Mouse (Mus musculus): Measurements from ENCODE around the gene Plscr1.

The Plscr1 gene

DNA sequence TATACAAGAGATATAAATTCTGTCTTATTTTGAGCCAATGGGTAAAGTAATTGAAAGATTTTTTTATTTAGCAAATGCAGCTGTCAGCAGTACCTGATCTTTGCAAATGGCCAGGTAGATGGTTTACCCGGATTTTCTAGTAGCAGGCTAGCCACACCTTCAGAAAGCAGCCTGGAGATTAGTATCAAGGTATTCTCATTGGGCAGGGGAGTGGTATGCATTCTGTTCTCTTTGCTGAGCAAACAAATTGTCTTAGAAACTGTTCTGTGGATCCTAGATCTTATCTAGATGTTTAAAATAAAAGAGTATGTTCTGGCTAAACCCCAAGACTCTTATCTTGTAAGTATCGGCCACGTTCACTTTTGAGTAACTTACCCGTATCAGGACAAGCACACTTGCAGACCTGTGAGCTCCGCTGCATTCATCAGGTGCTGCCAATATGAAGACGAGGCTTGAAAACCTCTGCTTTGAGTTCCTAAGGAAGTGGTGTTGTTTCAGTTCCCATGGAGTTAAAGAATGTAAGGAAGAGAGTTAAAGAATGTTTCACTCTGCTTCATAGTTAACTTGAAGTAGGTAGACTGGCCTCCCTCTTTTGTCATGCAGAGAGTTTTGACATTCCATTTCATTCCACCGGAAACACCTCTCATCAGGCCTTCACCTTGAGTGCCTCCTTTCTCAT is 11.1 kb downstream of the Plscr1 start:
- no peak for DNase-seq

DNA sequence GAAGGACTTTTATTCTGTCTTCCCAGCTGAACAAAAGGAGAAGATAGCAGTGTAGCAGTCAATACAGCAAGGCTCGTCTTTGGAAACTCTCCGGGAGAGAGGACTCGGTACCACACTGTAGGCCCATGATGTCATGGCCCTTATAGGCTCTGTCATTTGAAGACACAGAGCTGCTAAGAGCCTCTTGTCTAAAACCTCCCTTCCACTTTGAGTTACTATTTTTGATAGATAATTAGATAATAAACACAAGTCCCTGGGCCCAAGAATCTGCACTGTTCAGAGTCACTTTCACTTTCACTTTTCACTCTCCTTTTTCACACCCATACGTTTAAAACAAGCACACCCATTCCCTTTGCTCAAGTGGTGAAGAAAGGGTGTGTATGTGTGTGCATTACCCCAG is 16.2 kb downstream of the Plscr1 start:
- no peak for DNase-seq

DNA sequence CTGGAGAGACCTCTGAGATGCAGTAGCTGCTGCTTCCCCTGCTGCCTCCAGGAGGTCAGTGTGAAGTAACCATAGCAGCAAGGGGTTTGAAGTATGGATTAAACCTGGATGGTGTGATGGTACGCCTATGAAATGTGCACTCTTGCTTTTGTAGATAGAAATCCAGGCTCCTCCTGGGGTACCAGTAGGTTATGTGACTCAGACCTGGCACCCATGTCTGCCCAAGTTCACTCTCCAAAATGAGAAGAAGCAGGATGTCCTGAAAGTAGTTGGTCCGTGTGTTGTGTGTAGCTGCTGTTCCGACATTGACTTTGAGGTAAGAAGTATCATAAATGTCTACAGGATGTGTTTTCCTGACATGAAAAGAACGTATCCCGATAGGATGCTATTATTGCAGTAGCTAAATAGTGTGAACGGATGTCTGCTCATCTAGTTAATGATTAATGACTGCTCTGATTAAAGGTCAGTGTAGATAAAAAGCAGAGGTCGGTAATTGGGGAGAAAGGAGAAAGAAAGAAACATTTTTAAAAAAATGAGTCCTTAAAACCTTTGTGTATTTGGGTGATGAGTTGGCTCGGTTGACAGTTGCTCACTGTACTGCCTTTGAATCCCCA is 17.1 kb downstream of the Plscr1 start:
- no peak for DNase-seq

DNA sequence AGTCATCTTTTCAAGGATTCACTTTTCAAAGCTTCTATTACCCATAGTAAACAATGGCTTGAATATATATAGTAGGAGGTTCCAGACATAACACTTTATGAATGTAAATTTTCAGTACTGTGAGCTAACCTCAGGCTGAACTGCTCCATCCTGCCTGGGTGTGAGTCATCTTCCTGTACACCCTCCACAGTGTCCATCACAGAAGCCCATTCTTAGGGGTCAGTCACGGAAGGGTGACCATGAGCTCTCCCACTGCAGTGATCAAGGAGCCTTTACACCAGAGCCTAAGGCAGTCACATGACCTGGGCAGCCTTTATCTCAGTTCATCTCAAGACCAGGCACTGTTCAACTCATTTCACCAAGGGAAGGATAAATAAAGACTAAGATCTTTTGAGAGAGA is 18.2 kb downstream of the Plscr1 start:
- DNase-seq: no peak

DNA sequence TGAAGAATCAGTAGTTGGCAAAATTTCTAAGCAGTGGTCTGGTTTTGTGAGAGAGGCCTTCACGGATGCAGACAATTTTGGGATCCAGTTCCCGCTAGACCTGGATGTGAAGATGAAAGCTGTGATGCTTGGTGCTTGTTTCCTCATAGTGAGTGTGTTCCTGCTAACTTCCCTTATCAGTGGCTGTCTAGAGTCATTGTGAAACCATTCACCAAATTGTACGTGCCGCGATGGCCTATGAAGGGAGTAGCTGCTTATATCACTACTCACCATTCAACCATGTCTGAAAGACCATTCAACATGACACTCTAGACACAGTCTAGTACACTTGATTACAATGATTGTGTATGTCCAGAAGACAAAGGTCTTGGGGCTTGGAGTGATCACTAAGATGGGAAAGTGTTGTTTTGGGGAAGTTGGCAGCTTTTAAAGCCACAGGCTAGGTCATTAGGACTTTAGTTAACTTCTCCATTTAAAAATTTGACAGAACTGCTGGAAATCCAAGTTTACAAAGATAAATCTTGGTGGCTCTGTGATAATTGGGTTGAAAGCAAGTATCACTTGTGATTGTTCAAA is 20.4 kb downstream of the Plscr1 start:
- no peak for DNase-seq

DNA sequence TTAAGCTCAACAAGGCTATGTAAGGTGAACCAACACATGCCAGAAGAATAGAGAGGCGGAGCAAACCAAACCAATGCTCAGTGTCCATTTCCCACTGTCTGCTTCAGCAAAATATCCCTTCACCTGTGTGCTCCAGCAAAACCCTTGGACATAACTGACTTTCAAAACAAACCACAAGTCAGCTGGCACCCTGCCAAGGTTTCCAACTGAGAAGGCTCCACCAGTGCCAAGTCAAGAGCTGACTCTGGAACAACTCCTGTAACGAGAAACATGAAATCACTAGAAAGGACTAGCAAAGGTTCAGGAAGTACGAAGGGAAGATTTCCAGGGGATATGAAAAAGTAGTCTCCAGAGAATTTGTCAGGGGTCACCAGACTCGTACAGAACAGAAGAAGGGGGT is 21.4 kb downstream of the Plscr1 start:
- DNase-seq: peak; percentile 67 to 72

DNA sequence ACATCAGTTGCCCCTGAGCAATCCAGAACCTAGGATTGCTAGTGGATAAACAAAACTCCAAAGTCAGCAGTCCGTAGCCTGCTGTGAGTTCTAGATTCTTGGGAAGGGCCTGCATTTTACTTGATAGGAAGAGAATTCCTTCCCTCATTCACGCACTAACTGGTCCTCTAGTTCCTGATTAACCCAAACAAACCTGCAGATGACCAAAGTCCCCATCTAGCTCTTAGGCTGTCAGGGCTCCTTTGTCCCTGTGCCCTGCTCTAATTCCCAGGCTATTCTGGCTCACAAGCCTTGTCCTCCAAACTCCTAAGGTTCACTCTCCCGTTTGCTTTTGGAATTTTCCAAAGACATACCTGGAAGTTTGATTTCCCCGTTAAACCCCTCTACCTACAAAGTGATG is 23.1 kb downstream of the Plscr1 start:
- DNase-seq: no peak

DNA sequence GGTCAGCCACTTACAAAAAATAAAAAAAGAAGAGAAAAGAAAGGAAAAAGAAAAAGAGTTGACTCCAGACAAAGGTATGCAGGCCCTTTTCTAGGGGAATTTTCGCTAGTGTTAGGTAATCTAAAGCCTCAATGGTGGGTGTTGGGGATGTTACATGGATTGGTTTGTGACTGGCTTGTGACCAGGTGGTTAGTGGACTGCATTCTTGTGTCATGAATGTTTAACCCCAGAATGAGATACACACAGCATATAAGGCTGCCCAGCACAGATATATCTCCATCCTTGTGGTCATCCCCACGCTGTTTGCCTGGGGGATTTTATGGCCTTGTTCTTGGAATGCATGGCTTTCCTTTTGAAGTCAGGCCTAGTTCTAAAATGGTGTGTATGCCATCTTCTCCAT is 23.7 kb downstream of the Plscr1 start:
- DNase-seq: no peak

DNA sequence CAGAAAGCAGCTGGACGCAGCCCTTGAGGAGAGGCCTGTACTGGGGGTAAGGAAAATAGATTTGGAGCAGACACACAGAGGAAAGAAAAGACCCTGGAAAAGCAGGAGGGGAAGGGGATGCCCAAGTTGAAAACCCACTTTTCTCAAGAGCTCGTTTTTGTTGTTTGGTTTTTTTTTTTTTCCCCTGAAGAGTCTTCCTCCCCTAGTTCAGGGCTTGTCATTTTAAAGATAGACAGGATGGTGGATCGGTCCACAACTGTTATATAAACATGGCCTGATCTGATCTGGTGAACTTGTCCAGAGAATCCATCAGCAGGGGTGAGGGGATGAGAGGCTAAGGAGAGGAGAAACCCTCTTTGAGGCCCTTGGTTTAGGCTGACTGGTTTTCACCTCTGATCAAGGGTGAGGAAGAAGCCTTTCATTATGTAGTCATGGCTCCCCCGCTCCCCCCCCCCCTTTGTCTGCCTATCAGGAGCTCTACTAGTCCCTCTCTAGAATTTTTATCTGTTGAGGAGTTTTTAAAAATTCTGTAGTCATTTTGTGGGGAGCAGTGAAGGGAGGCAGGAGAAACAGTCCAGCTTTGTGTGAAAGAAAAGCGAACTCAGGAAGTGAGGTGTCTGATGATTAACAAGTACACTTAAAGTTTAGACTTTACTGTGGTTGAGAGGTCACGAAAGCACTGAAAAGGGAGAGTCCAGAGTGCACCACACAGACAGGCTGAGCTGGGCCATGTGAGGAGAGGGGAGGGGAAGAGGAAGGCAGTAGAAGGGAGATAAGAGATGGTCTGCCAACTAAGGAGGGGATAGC is 24.6 kb downstream of the Plscr1 start:
- DNase-seq: no peak

DNA sequence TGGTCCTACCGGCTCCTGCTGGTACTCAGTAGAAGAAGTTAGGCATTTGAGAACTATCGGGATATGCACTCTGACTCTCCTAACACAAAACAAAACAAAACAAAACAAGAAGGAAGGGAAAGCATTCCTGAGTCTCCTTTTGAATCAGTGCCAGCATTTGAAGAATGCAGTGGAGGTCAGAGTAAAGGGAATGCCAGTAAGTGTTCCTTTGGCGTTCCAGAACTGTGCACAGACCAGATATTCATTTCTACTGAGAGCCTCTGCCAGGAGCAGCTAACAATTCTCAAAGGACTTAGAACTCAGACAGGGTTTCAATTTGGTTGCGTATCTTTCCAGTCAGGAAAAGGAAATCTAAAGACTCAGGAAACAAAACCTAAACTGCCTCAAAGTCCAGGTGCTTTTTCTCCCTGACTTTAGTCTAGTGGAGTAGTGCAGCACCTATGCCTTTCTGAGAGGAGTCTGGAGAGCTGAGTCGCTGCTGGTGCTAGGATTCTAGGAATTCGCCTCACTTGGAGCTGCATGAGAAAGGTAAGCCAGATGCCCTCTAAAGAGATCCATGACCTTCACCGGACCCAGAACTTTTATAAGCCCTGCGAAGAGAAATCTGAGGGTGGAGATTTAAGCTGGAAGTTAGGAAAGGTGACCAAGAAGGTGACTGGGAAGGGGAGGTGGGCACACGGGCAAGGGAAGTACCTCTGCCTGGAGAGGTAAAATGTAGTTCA is 26.1 kb downstream of the Plscr1 start, which contains the start of gene Plscr2:
Plscr2 (plus strand) TSS at position 117 of the 722 bp plus-strand sequence.
- no peak for DNase-seq

DNA sequence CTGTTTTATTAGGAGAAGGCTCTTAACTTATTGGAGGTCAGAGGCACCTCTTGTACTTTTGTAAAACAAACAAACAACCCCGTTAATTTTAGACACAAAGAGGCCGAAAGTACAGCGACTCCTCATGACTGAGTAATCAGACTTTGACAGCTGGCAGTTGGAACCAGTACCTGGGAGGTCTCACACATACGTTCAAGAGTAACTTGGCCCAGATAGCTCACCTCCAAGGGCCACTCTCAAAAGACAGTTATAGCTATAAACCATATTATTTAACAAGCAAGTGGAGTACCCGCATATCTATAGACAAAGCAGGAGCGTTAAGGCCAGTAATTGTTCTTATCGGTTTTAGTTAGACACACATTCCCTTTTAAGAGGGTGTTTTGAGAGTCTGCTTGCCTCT is 26.8 kb downstream of the Plscr1 start:
- no peak for DNase-seq

DNA sequence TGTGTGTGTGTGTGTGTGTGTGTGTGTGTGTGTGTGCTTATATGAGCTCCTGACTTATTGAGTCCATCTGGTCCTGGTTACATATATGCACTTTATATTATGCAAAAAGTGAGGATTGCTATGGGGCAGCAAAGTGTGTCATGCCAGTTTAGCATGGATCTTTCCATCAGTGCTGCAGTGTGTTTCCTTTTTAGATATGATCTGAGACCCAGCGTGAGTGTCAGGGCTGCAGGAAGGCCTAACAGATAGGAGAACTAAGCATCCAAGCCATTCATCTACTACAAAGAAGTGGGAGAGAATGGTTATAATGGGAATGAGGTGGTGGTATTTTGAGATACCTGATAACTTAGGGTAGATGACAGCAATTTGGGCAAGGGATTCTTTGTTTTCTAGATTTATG is 30.5 kb downstream of the Plscr1 start:
- no peak for DNase-seq

DNA sequence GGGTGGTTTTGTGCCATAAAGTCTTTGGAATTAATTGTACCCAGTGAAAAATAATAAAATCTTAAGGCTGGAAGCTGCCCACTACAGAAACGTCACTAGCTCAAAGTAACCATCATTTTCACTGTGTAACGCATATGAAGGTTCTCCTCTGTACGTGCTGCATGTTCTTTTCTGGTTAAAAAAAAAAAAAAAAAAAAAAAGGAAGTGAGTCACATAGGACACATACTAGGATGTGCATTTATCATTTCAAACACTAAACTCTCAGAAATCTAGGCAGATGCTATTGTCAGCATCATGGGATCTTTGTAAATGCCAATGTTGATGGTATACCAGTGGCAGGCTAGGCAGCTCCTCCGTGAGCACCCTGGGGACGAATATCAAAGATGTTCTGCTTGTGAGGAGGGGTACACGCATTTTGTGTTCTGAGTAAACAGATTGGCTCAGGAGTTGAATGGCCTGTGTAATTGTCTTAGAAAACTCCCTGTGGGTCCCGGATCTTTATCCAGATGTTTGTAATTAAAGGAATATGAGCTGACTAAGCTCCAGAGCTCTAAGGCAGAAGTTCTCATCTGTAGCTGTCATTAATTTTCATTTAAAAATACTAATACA is 33.1 kb downstream of the Plscr1 start:
- DNase-seq: no peak

DNA sequence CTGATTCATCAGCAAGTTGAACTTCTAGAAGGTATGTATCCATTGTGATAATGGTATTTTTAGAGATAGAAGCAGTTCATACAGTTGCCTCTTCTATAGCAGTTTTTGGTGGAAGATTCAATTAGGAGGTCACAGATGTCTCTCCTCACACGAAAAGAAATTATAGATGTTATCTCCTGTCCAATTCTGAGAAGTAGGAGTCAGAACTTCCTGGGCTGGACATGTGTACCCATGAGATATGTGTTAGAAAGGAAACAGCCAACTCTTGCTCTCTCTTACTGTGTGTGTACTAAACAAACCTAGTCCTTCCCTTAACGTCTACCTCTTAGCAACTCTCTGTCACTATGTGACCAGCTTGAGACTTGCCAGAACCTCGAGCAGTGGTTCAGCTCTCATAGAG is 40.1 kb downstream of the Plscr1 start:
- DNase-seq: no peak

DNA sequence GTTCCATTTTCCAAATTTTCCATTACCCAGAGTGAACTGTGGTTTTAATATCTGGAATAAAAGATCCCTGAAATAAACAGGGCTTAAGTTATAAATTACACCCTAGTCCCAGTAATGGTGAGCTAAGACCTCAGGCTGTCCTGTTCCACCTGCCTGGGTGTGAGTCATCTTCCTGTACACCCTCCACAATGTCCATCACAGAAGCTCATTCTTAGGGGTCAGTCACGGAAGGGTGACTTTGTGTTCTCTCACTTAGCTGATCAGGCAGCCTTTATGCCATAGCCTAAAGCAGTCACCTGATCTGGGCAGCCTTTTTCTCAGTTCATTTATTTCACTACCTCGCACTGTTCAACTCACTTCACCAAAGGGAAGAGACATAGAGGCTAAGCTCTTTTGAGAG is 42.6 kb downstream of the Plscr1 start:
- DNase-seq: no peak

DNA sequence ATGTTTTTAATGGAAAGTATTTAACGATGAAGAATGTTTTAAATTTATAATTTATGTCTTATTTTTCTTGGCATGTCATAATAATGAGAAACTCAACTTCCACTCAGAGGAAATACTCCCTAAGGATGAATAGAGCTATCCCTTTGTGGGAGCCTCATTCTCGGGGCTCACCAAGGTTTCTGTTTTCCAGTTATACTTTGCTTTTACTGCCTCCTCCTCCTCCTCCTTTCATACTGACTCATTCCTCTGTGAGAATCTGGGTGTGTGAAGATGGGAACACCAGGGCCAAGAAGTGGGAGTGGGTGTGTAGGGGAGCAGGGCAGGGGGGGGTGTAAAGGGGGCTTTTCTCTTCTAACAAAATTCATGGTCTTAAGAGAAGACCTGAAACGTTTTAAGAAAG is 43.4 kb downstream of the Plscr1 start:
- no peak for DNase-seq

DNA sequence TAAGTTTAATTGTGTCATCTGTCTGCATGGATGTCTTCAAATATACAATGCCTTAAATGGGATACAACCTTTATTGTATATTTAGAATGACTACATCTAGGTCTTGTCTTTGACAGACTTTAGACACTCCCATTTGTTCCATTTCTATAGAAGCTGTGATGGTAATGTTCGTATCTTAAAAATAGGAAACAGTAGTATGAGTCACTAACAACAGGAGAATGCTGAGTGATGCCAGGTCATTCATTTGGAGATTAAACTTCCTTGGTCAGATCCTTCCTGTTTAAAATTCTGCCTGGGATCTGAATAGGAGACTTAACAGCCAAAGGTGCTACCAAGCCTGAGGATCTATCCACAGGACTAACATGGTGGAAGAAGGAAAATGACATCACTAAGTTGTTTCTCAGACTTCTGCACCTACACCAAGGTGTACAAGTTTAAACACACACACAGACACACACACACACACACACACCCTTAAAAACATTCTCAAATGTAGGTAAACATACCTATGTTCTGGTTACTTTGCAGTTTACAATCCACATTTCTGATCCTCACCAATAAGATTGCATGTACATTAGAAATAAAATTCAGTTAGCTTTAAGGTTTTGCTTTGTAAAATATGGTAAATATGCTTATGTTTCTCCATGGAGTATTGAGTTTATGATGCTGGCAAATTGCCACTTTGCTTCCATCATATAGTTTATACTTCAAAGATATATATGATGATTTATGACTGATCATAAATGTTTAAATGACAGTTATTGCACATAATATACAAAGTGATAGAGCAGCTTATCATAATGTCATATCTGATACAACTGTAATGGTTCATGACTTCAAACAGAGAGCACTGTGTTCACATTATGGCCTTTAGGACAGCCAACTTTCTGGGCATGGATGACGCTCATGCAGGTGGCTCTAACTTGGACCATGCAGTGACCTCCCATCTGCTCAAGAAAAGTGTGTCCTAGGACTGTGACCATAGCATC is 44.3 kb downstream of the Plscr1 start:
- DNase-seq: no peak

DNA sequence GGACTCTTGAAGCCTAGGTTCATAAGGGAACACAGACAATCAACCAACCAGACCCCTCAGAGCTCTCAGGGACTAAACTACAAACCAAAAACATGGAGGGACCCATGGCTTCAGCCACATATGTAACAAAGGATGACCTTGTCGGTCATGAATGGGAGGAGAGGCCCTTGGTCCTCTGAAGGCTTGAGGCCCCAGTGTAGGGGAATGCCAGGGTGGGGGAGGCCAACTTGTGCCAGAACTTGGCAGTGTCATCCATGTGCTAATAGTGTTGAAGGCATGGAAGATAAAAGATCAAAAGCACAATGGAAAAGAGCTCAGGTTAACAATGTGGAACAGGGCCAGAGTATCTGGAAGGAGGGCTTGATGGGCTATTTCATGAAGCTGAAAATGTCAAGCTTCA is 48.7 kb downstream of the Plscr1 start:
- DNase-seq: no peak

DNA sequence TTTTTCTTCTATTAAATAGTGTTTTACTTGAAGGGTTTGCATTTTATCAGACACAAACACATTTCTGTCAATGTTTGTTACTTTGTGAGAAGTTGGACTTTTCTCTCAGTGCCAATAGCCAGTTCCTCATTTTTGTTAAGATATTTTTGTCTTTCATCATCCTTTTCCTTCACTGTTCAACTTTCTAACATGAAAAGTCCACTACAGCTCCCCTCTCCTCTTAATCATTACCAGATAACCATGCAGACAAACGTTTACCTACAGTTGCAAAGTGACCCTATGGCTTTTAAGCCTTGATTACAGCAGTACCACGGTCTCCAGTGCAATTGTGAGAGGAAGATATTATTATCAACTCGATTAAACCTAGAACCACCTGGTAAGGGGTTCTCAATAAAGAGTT is 51.7 kb downstream of the Plscr1 start:
- DNase-seq: no peak

DNA sequence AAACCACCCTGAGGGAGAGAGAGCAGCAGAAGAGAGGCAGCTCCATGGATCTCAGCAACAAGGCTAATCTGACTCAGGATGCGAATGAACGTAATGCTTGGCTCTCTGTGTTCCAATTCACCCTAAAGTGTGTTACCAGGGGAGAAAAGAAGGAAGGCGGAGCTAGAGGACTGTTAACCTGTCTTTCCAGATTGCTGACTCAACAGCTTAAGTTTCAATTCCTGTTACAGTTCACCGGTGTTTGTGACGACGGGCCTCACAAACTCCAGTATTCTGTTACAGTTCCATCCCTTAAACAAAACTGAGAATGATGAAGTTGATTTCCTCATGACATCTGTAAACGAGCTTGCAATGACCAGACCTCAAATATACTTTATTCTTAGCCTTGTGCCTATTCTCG is 55.5 kb downstream of the Plscr1 start:
- no peak for DNase-seq

DNA sequence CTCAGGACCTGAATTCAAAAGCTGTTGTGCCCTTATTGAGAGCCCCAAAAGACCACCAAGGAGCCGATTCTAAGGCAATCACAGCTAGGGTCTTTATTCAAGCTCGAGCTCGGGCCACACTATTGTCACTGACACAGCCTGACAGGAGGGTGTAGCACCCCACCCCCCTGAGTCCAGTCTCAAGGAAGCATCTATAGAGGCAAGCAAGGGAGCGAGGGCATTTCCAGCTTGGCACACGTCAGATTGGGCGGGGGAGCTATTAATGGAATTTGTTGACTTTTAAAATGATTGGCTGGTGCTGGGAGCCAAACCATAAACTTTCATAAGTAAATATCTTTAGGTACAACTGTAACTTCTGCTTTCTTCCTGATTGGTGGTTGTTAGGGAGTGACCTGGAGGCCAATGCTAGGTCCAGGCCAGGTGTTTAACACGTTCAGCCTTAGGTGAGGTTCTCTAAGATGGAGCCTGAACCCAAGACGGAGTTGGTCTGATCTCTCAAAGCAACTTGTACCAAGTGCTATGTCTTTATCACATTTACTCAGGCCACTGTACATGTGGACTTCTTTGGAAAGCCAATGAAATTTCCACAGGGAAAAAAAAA is 56.2 kb downstream of the Plscr1 start:
- no peak for DNase-seq
